Mouse (Mus musculus): ENCODE measurements at regions not wholly inside any gene's neighbourhood (a gene's known extent, or its start where the extent isn't known, plus 50 kb on each side); places are given as distances from the start of the nearest gene placed in this dataset.

DNA sequence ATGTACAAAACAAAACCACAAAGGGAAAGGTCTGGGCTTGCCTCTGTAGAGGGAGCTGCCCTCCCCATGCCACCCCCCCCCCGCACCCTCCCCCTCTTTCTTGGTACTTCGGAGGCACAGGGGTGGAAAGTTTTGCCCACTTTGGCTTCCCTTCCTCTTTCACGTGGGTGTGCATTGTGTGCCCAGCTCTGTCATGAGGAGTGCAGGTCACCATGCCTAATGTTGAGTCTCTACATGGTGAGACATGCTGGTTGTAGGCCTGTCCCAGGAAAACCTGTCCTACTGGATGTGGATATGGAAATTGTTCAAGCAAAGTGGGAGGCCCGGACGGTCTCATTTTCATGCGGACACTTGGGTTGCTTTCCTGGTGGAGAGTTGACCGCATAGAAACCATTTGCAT, 93.2 kb downstream of the Klf5 start:
- Histone ChIP-seq H3K27me3 (ENCODE audit: insufficient read depth, low read length) (no peaks in the 10 kb centered on the region), H3K9me3 (ENCODE audit: low read length) (no peaks in the 10 kb centered on the region), H3K4me1 (ENCODE audit: insufficient read depth, low read length) (no peaks in the 10 kb centered on the region), H3K4me2 (ENCODE audit: low read depth, low read length, poor library complexity, severe bottlenecking) (no peak overlapping the region), H3K36me3 (ENCODE audit: insufficient read depth, low read length) (no peaks in the 10 kb centered on the region), H3K9ac (replicated peaks; ENCODE audit: low read length, poor library complexity, severe bottlenecking) (no peak overlapping the region), H3K27ac (ENCODE audit: low read depth, low read length) (no peak overlapping the region), H3K4me3 (ENCODE audit: low read depth, low read length) (no peak overlapping the region)
- WGBS = 88% methylated on average over 7 of the region's 7 CpGs
- DNase-seq (ENCODE audit: low spot score) (no peak), ATAC-seq (ENCODE audit: low FRiP score) (no peak)
- TF ChIP-seq CTCF (IDR thresholded peaks at IDR 0.05) = no peak

DNA sequence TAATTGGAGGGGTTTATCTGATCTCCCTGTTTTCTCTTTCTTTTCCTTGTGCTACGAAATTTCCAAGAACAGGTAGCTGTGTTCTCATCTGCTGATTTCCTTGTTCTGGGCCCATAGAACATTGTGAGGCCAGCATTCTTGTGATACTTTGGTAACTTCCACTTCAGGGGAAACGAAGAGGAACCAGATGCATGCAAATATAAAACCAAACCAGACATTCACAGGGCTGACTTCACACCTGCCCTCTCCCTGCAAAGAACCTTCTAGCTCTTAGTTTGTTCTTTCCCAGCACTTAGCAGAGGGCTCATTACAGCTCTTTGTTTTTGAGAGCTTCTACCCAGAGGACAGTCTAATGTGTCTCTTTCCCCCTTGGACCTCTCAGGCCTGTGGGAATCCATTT, 94.3 kb downstream of the Klf5 start:
- no peaks in the 10 kb centered on the region for H3K9me3 ChIP-seq (ENCODE audit: low read length)
- ATAC-seq (ENCODE audit: low FRiP score) (no peak), DNase-seq (ENCODE audit: low spot score) (no peak)
- no peak overlapping the region for H3K4me3 ChIP-seq (ENCODE audit: low read depth, low read length)
- no peak overlapping the region for H3K27ac ChIP-seq (ENCODE audit: low read depth, low read length)
- H3K27me3 ChIP-seq (ENCODE audit: insufficient read depth, low read length) = no peaks in the 10 kb centered on the region
- 84% methylated on average over 2 of the region's 2 CpGs for WGBS
- no peak for TF ChIP-seq CTCF (IDR thresholded peaks at IDR 0.05)
- no peak overlapping the region for H3K4me2 ChIP-seq (ENCODE audit: low read depth, low read length, poor library complexity, severe bottlenecking)
- no peaks in the 10 kb centered on the region for H3K4me1 ChIP-seq (ENCODE audit: insufficient read depth, low read length)
- no peak overlapping the region for H3K9ac ChIP-seq (replicated peaks; ENCODE audit: low read length, poor library complexity, severe bottlenecking)
- H3K36me3 ChIP-seq (ENCODE audit: insufficient read depth, low read length) = no peaks in the 10 kb centered on the region

DNA sequence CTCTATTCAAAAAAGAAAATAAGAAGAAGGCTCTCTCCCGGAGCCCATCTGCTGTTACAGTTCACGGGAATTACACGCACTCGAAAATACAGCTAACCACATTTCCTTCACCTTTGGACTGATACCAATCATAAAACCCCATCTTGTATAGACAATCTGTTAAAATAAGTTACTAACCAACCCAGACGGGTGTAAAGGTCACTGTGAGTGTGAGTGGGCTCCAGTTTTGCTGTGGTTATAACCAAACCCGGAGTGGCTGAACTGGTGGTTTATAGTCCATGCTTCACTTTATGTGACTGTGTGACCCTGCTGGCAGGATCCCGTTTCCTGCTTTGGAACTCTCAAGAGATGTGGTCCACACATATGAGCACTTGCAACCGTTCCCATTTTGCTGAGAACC, 95.1 kb downstream of the Klf5 start:
- no peaks in the 10 kb centered on the region for H3K27me3 ChIP-seq (ENCODE audit: insufficient read depth, low read length)
- H3K4me1 ChIP-seq (ENCODE audit: insufficient read depth, low read length) = no peaks in the 10 kb centered on the region
- TF ChIP-seq CTCF (IDR thresholded peaks at IDR 0.05) = no peak
- H3K9ac ChIP-seq (replicated peaks; ENCODE audit: low read length, poor library complexity, severe bottlenecking) = no peak overlapping the region
- DNase-seq (ENCODE audit: low spot score) (no peak), ATAC-seq (ENCODE audit: low FRiP score) (no peak)
- H3K4me3 ChIP-seq (ENCODE audit: low read depth, low read length) = no peak overlapping the region
- H3K4me2 ChIP-seq (ENCODE audit: low read depth, low read length, poor library complexity, severe bottlenecking) = no peak overlapping the region
- H3K36me3 ChIP-seq (ENCODE audit: insufficient read depth, low read length) = no peaks in the 10 kb centered on the region
- no peaks in the 10 kb centered on the region for H3K9me3 ChIP-seq (ENCODE audit: low read length)
- no peak overlapping the region for H3K27ac ChIP-seq (ENCODE audit: low read depth, low read length)
- WGBS = 90% methylated on average over 8 of the region's 8 CpGs

DNA sequence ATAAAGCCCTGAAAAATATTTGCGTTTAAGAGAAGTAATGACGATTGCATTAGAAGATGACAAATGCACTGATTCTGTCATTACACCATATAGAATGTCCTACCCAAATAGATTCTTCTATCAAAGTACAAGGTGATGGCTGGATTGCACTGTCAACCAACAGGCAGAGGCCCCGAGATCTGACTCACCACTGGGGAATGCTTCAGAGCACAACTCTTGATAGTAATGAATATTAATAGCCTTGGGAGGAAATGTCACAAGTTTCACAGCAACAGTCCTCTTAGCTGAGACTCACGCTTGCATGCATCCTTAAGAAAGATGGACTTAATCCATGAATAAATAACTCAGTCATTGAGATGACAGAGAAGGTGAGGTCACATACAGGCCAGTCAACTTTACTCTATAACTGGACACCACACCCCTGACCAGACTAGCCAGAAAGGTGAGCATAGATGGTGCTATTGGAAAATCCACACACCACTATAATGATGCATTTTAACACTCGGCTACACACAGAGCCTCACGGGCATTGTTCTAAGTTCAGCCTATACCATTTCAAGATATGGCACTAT, 104.8 kb downstream of the Klf5 start:
- Histone ChIP-seq H3K27ac (ENCODE audit: low read depth, low read length) (no peak overlapping the region), H3K4me3 (ENCODE audit: low read depth, low read length) (no peak overlapping the region), H3K27me3 (ENCODE audit: insufficient read depth, low read length) (no peaks in the 10 kb centered on the region), H3K9me3 (ENCODE audit: low read length) (no peaks in the 10 kb centered on the region), H3K9ac (replicated peaks; ENCODE audit: low read length, poor library complexity, severe bottlenecking) (no peak overlapping the region), H3K36me3 (ENCODE audit: insufficient read depth, low read length) (no peaks in the 10 kb centered on the region), H3K4me2 (ENCODE audit: low read depth, low read length, poor library complexity, severe bottlenecking) (no peak overlapping the region), H3K4me1 (ENCODE audit: insufficient read depth, low read length) (no peaks in the 10 kb centered on the region)
- WGBS = 84% methylated on average over 6 of the region's 6 CpGs
- TF ChIP-seq CTCF (IDR thresholded peaks at IDR 0.05) = no peak
- DNase-seq (ENCODE audit: low spot score) (no peak), ATAC-seq (ENCODE audit: low FRiP score) (no peak)

DNA sequence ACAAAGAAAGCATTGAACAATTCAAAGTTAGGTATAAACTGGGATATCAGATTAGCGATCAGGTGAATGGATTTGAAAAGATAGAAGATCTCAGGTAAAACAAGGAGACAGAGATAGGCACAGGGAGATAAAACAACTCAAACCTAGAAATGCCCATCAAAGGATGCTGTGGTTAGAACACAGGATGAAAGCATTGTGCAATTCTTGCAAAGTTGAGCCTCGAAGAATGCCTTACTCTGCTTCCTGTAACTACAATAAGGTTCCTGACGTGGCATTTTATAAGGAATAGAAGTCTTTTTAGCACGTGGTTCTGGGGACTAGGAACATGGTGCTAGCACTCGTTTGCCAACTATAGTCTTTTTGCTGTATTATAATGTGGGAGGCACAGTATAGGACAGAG, 106.7 kb downstream of the Klf5 start:
- no peaks in the 10 kb centered on the region for H3K36me3 ChIP-seq (ENCODE audit: insufficient read depth, low read length)
- TF ChIP-seq CTCF (IDR thresholded peaks at IDR 0.05) = no peak
- no peaks in the 10 kb centered on the region for H3K9me3 ChIP-seq (ENCODE audit: low read length)
- no peaks in the 10 kb centered on the region for H3K27me3 ChIP-seq (ENCODE audit: insufficient read depth, low read length)
- no peaks in the 10 kb centered on the region for H3K4me1 ChIP-seq (ENCODE audit: insufficient read depth, low read length)
- 82% methylated on average over 5 of the region's 5 CpGs for WGBS
- DNase-seq (ENCODE audit: low spot score) (no peak), ATAC-seq (ENCODE audit: low FRiP score) (no peak)
- no peak overlapping the region for H3K9ac ChIP-seq (replicated peaks; ENCODE audit: low read length, poor library complexity, severe bottlenecking)
- no peak overlapping the region for H3K4me2 ChIP-seq (ENCODE audit: low read depth, low read length, poor library complexity, severe bottlenecking)
- no peak overlapping the region for H3K4me3 ChIP-seq (ENCODE audit: low read depth, low read length)
- H3K27ac ChIP-seq (ENCODE audit: low read depth, low read length) = no peak overlapping the region

DNA sequence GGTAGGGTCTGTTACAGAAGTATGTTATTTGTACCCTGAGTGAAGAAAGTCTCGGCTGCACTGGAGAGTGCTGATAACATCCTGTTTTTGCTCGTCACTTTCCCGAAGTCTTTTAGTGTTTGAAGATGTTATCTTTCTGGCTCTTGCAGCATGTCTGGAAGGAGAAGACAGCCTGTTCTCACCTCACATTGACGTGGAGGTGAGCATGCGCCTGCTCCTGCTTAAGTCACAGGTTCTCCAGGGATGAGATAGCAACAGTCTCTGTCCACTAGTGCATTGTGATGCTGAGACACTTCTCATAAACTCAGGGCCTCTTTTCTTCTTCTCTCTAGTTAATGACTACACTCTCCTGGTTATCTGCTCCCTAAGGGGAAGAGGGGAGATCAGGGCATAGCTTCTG, 113.3 kb downstream of the Klf5 start:
- ATAC-seq (ENCODE audit: low FRiP score) = no peak
- H3K4me1 ChIP-seq (ENCODE audit: insufficient read depth, low read length) = no peaks in the 10 kb centered on the region
- TF ChIP-seq CTCF (IDR thresholded peaks at IDR 0.05) = no peak
- H3K9me3 ChIP-seq (ENCODE audit: low read length) = no peaks in the 10 kb centered on the region
- no peak overlapping the region for H3K4me3 ChIP-seq (ENCODE audit: low read depth, low read length)
- DNase-seq (ENCODE audit: low spot score) = no peak
- no peaks in the 10 kb centered on the region for H3K27me3 ChIP-seq (ENCODE audit: insufficient read depth, low read length)
- H3K36me3 ChIP-seq (ENCODE audit: insufficient read depth, low read length) = no peaks in the 10 kb centered on the region
- no peak overlapping the region for H3K9ac ChIP-seq (replicated peaks; ENCODE audit: low read length, poor library complexity, severe bottlenecking)
- 70% methylated on average over 5 of the region's 5 CpGs for WGBS
- no peak overlapping the region for H3K4me2 ChIP-seq (ENCODE audit: low read depth, low read length, poor library complexity, severe bottlenecking)
- no peak overlapping the region for H3K27ac ChIP-seq (ENCODE audit: low read depth, low read length)

All from midbrain, postnatal 0 days (tissue).